ENCODE assay signal across 8 mouse cellular contexts in the genomic region with DNA sequence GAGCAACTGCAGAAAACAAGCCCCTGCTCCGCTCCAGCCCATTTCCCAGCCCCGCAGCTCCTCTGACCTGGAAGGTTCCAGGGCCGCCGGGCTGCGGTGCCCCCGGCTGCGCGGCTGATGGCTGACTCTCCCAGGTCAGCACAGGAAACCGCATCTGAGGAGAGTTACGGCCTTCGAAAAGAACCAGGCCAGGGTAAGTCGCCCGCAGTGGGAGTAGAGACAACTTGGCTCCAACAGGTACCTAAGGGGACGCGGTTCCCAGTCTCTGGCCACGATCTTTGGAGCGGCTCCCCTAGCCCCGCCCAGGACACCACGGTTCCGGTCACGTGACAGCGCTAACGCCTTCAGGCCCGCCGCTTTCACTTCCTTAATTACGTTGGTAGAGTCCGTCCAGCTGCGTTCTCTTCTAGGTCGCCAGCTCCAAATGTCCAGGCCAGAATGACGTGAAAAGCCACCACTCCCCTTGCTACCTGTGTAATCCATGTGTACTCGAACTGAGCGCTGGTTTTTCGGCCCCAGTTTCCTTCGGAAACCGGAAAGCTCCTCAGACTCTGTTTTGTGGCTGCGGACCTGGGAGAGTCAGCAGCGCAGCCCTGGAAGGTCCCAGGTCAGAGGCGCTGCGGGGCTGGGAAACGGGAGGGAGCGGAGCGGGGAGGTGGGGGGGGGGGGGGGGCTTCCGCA. TPM values are rescaled to one million over a fixed set of nuclear protein-coding genes. Genes with fewer than 3 reads are reported as not detected.
DNase-seq lines count a peak whose midpoint lies in the region; ATAC-seq lines count a peak whose summit lies in the region.
"Not testable (repeated sequence)": the region's sequence is repeated elsewhere in the genome, so short reads cannot be mapped to it uniquely, and the experiment has no call there.

Gene Zfp944 (minus strand): TSS at position 300 of the 681 bp plus-strand sequence.
Gene Zfp758 (plus strand): TSS at position 353 of the 681 bp plus-strand sequence.

- H3K27me3 ChIP-seq in forebrain, embryonic 10.5 days (ENCODE audit: poor library complexity, severe bottlenecking); heart, embryonic 15.5 days; liver, embryonic 12.5 days (replicated peaks); stomach, embryonic 14.5 days (ENCODE audit: control insufficient read depth, insufficient read depth, low read length): not testable (repeated sequence)

- peaks cover 19% of the 10 kb centered on the region for H3K4me1 ChIP-seq in forebrain, embryonic 10.5 days
- peaks cover 10% of the 10 kb centered on the region for H3K4me1 ChIP-seq in heart, embryonic 15.5 days (replicated peaks)
- H3K4me1 ChIP-seq in liver, embryonic 12.5 days = peaks cover 18% of the 10 kb centered on the region
- not testable (repeated sequence) for H3K4me1 ChIP-seq in stomach, embryonic 14.5 days (ENCODE audit: control insufficient read depth, insufficient read depth, low read length)

- peak within 1 kb of the TSS; percentile 63 for H3K4me3 ChIP-seq in forebrain, embryonic 10.5 days
- peak within 1 kb of the TSS; percentile 68 for H3K4me3 ChIP-seq in heart, embryonic 15.5 days
- H3K4me3 ChIP-seq in liver, embryonic 12.5 days = peak within 1 kb of the TSS; percentile 73
- peak within 1 kb of the TSS; percentile 49 for H3K4me3 ChIP-seq in stomach, embryonic 14.5 days (ENCODE audit: low read depth, low read length)

- peak; percentile 48 for DNase-seq in c-Kit-negative CD71-positive TER-119-positive erythroid progenitor cells, embryonic 14.5 days (ENCODE audit: low read depth, low spot score)
- peak; percentile 67 for DNase-seq in forebrain, embryonic 10.5 days (ENCODE audit: extremely low spot score, low spot score)
- peak; percentile 61 for DNase-seq in kidney, postnatal 10 days
- DNase-seq in naive thymus-derived CD4-positive, alpha-beta T cell, adult 2 months (ENCODE audit: low read depth) = peak; percentile 65

- ATAC-seq in CD4-positive, CD25-positive, alpha-beta regulatory T cell, adult 4 months = peak; percentile 90
- ATAC-seq in heart, embryonic 15.5 days (replicated peaks; ENCODE audit: insufficient number of reproducible peaks, insufficient read depth, low FRiP score, low read depth) = peak; percentile 97
- peak; percentile 99 for ATAC-seq in liver, embryonic 12.5 days
- ATAC-seq in stomach, embryonic 14.5 days (ENCODE audit: insufficient number of reproducible peaks, insufficient read depth, low FRiP score, low read depth) = peak; percentile 98

- H3K9ac ChIP-seq in heart, embryonic 15.5 days = peak within 1 kb of the TSS; percentile 66
- peak within 1 kb of the TSS; percentile 84 for H3K9ac ChIP-seq in liver, embryonic 12.5 days
- peak within 1 kb of the TSS; percentile 46 for H3K9ac ChIP-seq in stomach, embryonic 14.5 days (replicated peaks; ENCODE audit: low read depth, low read length)

- peak within 1 kb of the TSS; percentile 65 for H3K4me2 ChIP-seq in heart, embryonic 15.5 days
- H3K4me2 ChIP-seq in liver, embryonic 12.5 days = peak within 1 kb of the TSS; percentile 73
- H3K4me2 ChIP-seq in stomach, embryonic 14.5 days (replicated peaks; ENCODE audit: low read depth, low read length) = peak within 1 kb of the TSS; percentile 35

- WGBS in forebrain, embryonic 10.5 days = 0% methylated on average over 29 of the region's 43 CpGs
- WGBS in heart, embryonic 15.5 days = under 1% methylated on average over 31 of the region's 43 CpGs
- WGBS in liver, embryonic 12.5 days (ENCODE audit: insufficient replicate concordance) = under 1% methylated on average over 29 of the region's 43 CpGs
- under 1% methylated on average over 26 of the region's 43 CpGs for WGBS in stomach, embryonic 14.5 days

- H3K27ac ChIP-seq in forebrain, embryonic 10.5 days = peak within 1 kb of the TSS; percentile 86
- peak within 1 kb of the TSS; percentile 85 for H3K27ac ChIP-seq in heart, embryonic 15.5 days
- H3K27ac ChIP-seq in liver, embryonic 12.5 days = peak within 1 kb of the TSS; percentile 89
- H3K27ac ChIP-seq in stomach, embryonic 14.5 days (ENCODE audit: low read length) = peak within 1 kb of the TSS; percentile 81; the same call in 1 of the 2 replicates

- H3K36me3 ChIP-seq in forebrain, embryonic 10.5 days (replicated peaks) = peaks cover 42% of the 10 kb centered on the region
- not testable (repeated sequence) for H3K36me3 ChIP-seq in heart, embryonic 15.5 days; stomach, embryonic 14.5 days (ENCODE audit: control insufficient read depth, insufficient read depth, low read length)
- peaks cover 31% of the 10 kb centered on the region for H3K36me3 ChIP-seq in liver, embryonic 12.5 days

- H3K9me3 ChIP-seq in forebrain, embryonic 10.5 days = peaks cover 36% of the 10 kb centered on the region
- not testable (repeated sequence) for H3K9me3 ChIP-seq in heart, embryonic 15.5 days (replicated peaks); liver, embryonic 12.5 days (replicated peaks); stomach, embryonic 14.5 days (ENCODE audit: control insufficient read depth, low read depth, low read length)

RNA-seq across cellular contexts. Expression of gene Zfp944, which starts in this region (rescaled TPM):
- polyA plus RNA-seq in CD4-positive, CD25-positive, alpha-beta regulatory T cell, adult 4 months (2017; shearing (Covaris generic)) = 10 to 100 TPM; 10.9 to 12.9 TPM
- polyA plus RNA-seq in forebrain, embryonic 10.5 days (2016; fragmentation: Nextera tagmentation; extraction: Ambion mirVana) = 14.4 and 16.0 TPM in 2 replicates
- 8.0 and 8.3 TPM in 2 replicates for polyA plus RNA-seq in heart, embryonic 15.5 days (2015; fragmentation: Nextera tagmentation; extraction: Ambion mirVana)
- polyA plus RNA-seq in liver, embryonic 12.5 days (2016; fragmentation: Nextera tagmentation; extraction: Ambion mirVana) = 7.6 and 7.7 TPM in 2 replicates
- polyA plus RNA-seq in stomach, embryonic 14.5 days (2014; fragmentation: Nextera tagmentation; extraction: Ambion mirVana) = 14.6 and 15.7 TPM in 2 replicates

RNA-seq across cellular contexts. Expression of gene Zfp758, which starts in this region (rescaled TPM):
- polyA plus RNA-seq in CD4-positive, CD25-positive, alpha-beta regulatory T cell, adult 4 months (2017; shearing (Covaris generic)) = 10 to 100 TPM; 15.6 to 16.3 TPM
- 6.5 and 7.9 TPM in 2 replicates for polyA plus RNA-seq in forebrain, embryonic 10.5 days (2016; fragmentation: Nextera tagmentation; extraction: Ambion mirVana)
- 5.5 and 5.7 TPM in 2 replicates for polyA plus RNA-seq in heart, embryonic 15.5 days (2015; fragmentation: Nextera tagmentation; extraction: Ambion mirVana)
- 5.3 and 5.5 TPM in 2 replicates for polyA plus RNA-seq in liver, embryonic 12.5 days (2016; fragmentation: Nextera tagmentation; extraction: Ambion mirVana)
- polyA plus RNA-seq in stomach, embryonic 14.5 days (2014; fragmentation: Nextera tagmentation; extraction: Ambion mirVana) = 11.1 and 13.4 TPM in 2 replicates

Comparison
In these comparisons a context has a peak if more than half of its experiments do, and no peak if none do; other contexts are left out.
1. Peak in every context shown above with its lines: DNase-seq, ATAC-seq, H3K4me3 ChIP-seq and H3K27ac ChIP-seq.